Mouse (Mus musculus): ENCODE data around the gene A930004D18Rik.

- TF ChIP-seq NANOG (IDR thresholded peaks at IDR 0.05; ENCODE audit: borderline replicate concordance, low read length) (no peak), CTCF (conservative IDR thresholded peaks at IDR 0.05; ENCODE audit: low read length) (no peak)
Observed at GRCm38 (mm10) chr2:18049279-18049821, 11.8 kb upstream of the A930004D18Rik start.
